Mouse (Mus musculus) embryonic fibroblast, embryonic 13.5 days (primary cell): ENCODE data around the gene Bbof1. TPM values are rescaled to one million over a fixed set of nuclear protein-coding genes. Genes with fewer than 3 reads are reported as not detected.
A peak's percentile ranks its signal among the peaks of the same experiment; 100 is the strongest.

Experiments
- H3K27ac ChIP-seq: 2 replicates; pipeline ENCODE4 v1.5.1; 2012; ENCODE audit warnings: low read length, control low read depth, inconsistent platforms; ENCODE audit not compliant: insufficient read depth
- H3K4me1 ChIP-seq: 2 replicates; pipeline ENCODE4 v1.6.1; 2011; ENCODE audit warnings: low read length; ENCODE audit not compliant: control insufficient read depth, insufficient read depth
- H3K4me3 ChIP-seq: 2 replicates; pipeline ENCODE4 v1.5.1; 2011; ENCODE audit warnings: mild to moderate bottlenecking, control low read depth, low read length; ENCODE audit not compliant: insufficient read depth
- CTCF ChIP-seq: IDR thresholded peaks from 2 replicates; pipeline ENCODE4 v1.5.1; 2011; ENCODE audit warnings: mild to moderate bottlenecking, control low read depth, low read length, moderate library complexity, borderline replicate concordance; ENCODE audit not compliant: insufficient read depth
- POLR2A ChIP-seq: IDR thresholded peaks from 2 replicates; pipeline ENCODE4 v1.6.1; 2011; ENCODE audit warnings: low read depth, mild to moderate bottlenecking, control low read depth, low read length, moderate library complexity
- polyA plus RNA-seq: library from polyadenylated mRNA; stranded (reverse); fragments of >200 nt; gene quantifications from 2 replicates; pipeline ENCODE4 v1.2.4, GENCODE M21; 2011; ENCODE audit warnings: low read depth; ENCODE audit not compliant: missing spikeins, insufficient read length

Bbof1 gene
- polyA plus RNA-seq, 1 experiment: 0.95 TPM

GRCm38 (mm10) chr12:84399135-84399534 lies 9.7 kb upstream of the Bbof1 start:
- H3K4me1 ChIP-seq: peaks cover 4% of the 10 kb centered on the region; the same call in 1 of the 2 replicates
- TF ChIP-seq POLR2A (no peak), CTCF (no peak)
- no peak overlapping the region for H3K4me3 ChIP-seq
- peak overlapping the region; percentile 44 for H3K27ac ChIP-seq

GRCm38 (mm10) chr12:84399663-84400062 lies 9.2 kb upstream of the Bbof1 start:
- peaks cover 4% of the 10 kb centered on the region; the same call in 1 of the 2 replicates for H3K4me1 ChIP-seq
- no peak overlapping the region for H3K27ac ChIP-seq
- H3K4me3 ChIP-seq: no peak overlapping the region
- TF ChIP-seq CTCF (no peak), POLR2A (no peak)

- TF ChIP-seq POLR2A (no peak), CTCF (no peak)
- no peak overlapping the region for H3K4me3 ChIP-seq
- H3K27ac ChIP-seq: no peak overlapping the region
- H3K4me1 ChIP-seq: peaks cover 4% of the 10 kb centered on the region; the same call in 1 of the 2 replicates
These were observed 8.8 kb upstream of the Bbof1 start for GRCm38 (mm10) chr12:84400068-84400467.

GRCm38 (mm10) chr12:84400653-84401052 lies 8.2 kb upstream of the Bbof1 start:
- no peak overlapping the region for H3K27ac ChIP-seq
- TF ChIP-seq CTCF (no peak), POLR2A (no peak)
- H3K4me1 ChIP-seq: peaks cover 4% of the 10 kb centered on the region; the same call in 1 of the 2 replicates
- H3K4me3 ChIP-seq: no peak overlapping the region

GRCm38 (mm10) chr12:84402923-84403322 lies 5.9 kb upstream of the Bbof1 start:
- TF ChIP-seq POLR2A (no peak), CTCF (no peak)
- Histone ChIP-seq H3K4me1 (peaks cover 4% of the 10 kb centered on the region; the same call in 1 of the 2 replicates), H3K4me3 (no peak overlapping the region), H3K27ac (no peak overlapping the region)

GRCm38 (mm10) chr12:84404541-84404940 lies 4.3 kb upstream of the Bbof1 start:
- TF ChIP-seq CTCF (no peak), POLR2A (no peak)
- H3K4me3 ChIP-seq: no peak overlapping the region
- H3K27ac ChIP-seq: no peak overlapping the region
- H3K4me1 ChIP-seq: peaks cover 4% of the 10 kb centered on the region

- Histone ChIP-seq H3K27ac (no peak overlapping the region), H3K4me1 (no peaks in the 10 kb centered on the region; the same call in 1 of the 2 replicates), H3K4me3 (no peak overlapping the region)
- TF ChIP-seq CTCF (no peak), POLR2A (no peak)
These were observed 1.6 kb upstream of the Bbof1 start for GRCm38 (mm10) chr12:84407259-84407658.

- TF ChIP-seq CTCF (no peak), POLR2A (no peak)
- H3K4me1 ChIP-seq: no peaks in the 10 kb centered on the region; the same call in 1 of the 2 replicates
- H3K4me3 ChIP-seq: peak overlapping the region; percentile 70
- no peak overlapping the region for H3K27ac ChIP-seq
These were observed 725 bp upstream of the Bbof1 start for GRCm38 (mm10) chr12:84407874-84408818.

- H3K27ac ChIP-seq: no peak within 1 kb of the TSS
- peak within 1 kb of the TSS; percentile 51 for H3K4me3 ChIP-seq
- no peaks in the 10 kb centered on the region for H3K4me1 ChIP-seq
- TF ChIP-seq CTCF (no peak), POLR2A (peak; percentile 83)
These were observed 8.1 kb downstream of the Bbof1 start, which contains the start of gene Rnf113a2 for GRCm38 (mm10) chr12:84416834-84417604. TSS of gene Rnf113a2 (plus strand) at chr12:84417196.
